Mouse (Mus musculus): Measurements from ENCODE around the gene Gm20425.

GRCm38 (mm10) chr9:103265778-103266177 lies 35.7 kb upstream of the Gm20425 start:
- no peak for TF ChIP-seq CTCF (IDR thresholded peaks at IDR 0.05; ENCODE audit: control insufficient read depth, insufficient read depth, low read length)
- no peak for TF ChIP-seq POLR2A (IDR thresholded peaks at IDR 0.05; ENCODE audit: borderline replicate concordance, control insufficient read depth, low read depth, low read length)

Measured in bone marrow, adult 2 months (tissue).